Mouse (Mus musculus) lung, embryonic 14.5 days (tissue): ENCODE data around the gene Ing2. TPM values are rescaled to one million over a fixed set of nuclear protein-coding genes. Genes with fewer than 3 reads are reported as not detected.

ENCODE experiments used
- ATAC-seq: fragments of 200-750 bp; cut with Nextera tagmentation; 2 replicates; pipeline ENCODE4 v1.8.0; 2017; ENCODE audit warnings: mild to moderate bottlenecking, moderate TSS enrichment, moderate library complexity; ENCODE audit not compliant: insufficient read depth
- DNase-seq: peaks from one replicate; pipeline ENCODE4 v3.0.0-alpha.2; 2015
- H3K27ac ChIP-seq: fragments of 300-500 bp; sonication (generic); 2 replicates; pipeline ENCODE4 v1.5.1; 2014; ENCODE audit warnings: low read depth, mild to moderate bottlenecking, moderate library complexity
- H3K27me3 ChIP-seq: fragments of 300-500 bp; sonication (generic); 2 replicates; pipeline ENCODE4 v1.6.1; 2014; ENCODE audit warnings: low read length, control low read depth; ENCODE audit not compliant: insufficient read depth
- H3K36me3 ChIP-seq: fragments of 300-500 bp; sonication (generic); 2 replicates; pipeline ENCODE4 v1.6.1; 2014; ENCODE audit warnings: control low read depth; ENCODE audit not compliant: insufficient read depth
- H3K4me1 ChIP-seq: fragments of 300-500 bp; sonication (generic); 2 replicates; pipeline ENCODE4 v1.6.1; 2014; ENCODE audit warnings: antibody characterized with exemption, control low read depth; ENCODE audit not compliant: insufficient read depth
- H3K4me2 ChIP-seq: fragments of 300-500 bp; sonication (generic); 2 replicates; pipeline ENCODE4 v1.6.1; 2014; ENCODE audit warnings: mild to moderate bottlenecking
- H3K4me3 ChIP-seq: fragments of 300-500 bp; sonication (generic); 2 replicates; pipeline ENCODE4 v1.5.1; 2014; ENCODE audit warnings: low read depth, low read length
- H3K9ac ChIP-seq: fragments of 300-500 bp; sonication (generic); 2 replicates; pipeline ENCODE4 v1.6.1; 2014
- H3K9me3 ChIP-seq: fragments of 300-500 bp; sonication (generic); 2 replicates; pipeline ENCODE4 v1.6.1; 2016; ENCODE audit warnings: low read depth, low read length, control low read depth
- CTCF ChIP-seq: IDR thresholded peaks from 2 replicates; pipeline ENCODE4 v1.5.1; 2016; ENCODE audit warnings: antibody characterized with exemption, low read depth
- WGBS: fragments of 180-500 bp; shearing (Covaris S2); extraction: QIAGEN DNeasy Blood & Tissue Kit; methylation state at CpG from one replicate; pipeline ENCODE4 v1.1.7; 2014; 5-methylcytosine and 5-hydroxymethylcytosine counted together
- polyA plus RNA-seq: library from polyadenylated mRNA; unstranded; fragments of >200 nt; fragmentation: Nextera tagmentation; extraction: Ambion mirVana; gene quantifications from 2 replicates; pipeline ENCODE4 v1.2.1, GENCODE M21; 2014

Gene Ing2
- polyA plus RNA-seq, 1 experiment from 2014 or later, result 14.6 TPM

GRCm38 (mm10) chr8:47676224-47676623, 868 bp upstream of the Ing2 start:
- H3K4me1 ChIP-seq, result no peaks in the 10 kb centered on the region
- ATAC-seq (no peak), DNase-seq (no peak)
- H3K27me3 ChIP-seq, result no peaks in the 10 kb centered on the region
- peak overlapping the region; percentile 88 for H3K9ac ChIP-seq
- H3K4me2 ChIP-seq, result peak overlapping the region; percentile 82
- H3K9me3 ChIP-seq, result no peaks in the 10 kb centered on the region
- peak overlapping the region; percentile 98; the same call in 1 of the 2 replicates for H3K27ac ChIP-seq
- H3K4me3 ChIP-seq, result peak overlapping the region; percentile 92
- TF ChIP-seq CTCF, result no peak
- 1% methylated on average over 15 of the region's 15 CpGs for WGBS
- H3K36me3 ChIP-seq, result no peaks in the 10 kb centered on the region

- ATAC-seq, result peak; percentile 13
These were observed 430 bp upstream of the Ing2 start for GRCm38 (mm10) chr8:47675786-47676185.

GRCm38 (mm10) chr8:47674140-47674776, 1.1 kb downstream of the Ing2 start:
- ATAC-seq (peak; percentile 42), DNase-seq (peak; percentile 41)
- H3K27ac ChIP-seq, result peak overlapping the region; percentile 98
- TF ChIP-seq CTCF, result no peak
- no peaks in the 10 kb centered on the region for H3K36me3 ChIP-seq
- no peaks in the 10 kb centered on the region for H3K4me1 ChIP-seq
- 0% methylated on average over 54 of the region's 59 CpGs for WGBS
- H3K9me3 ChIP-seq, result no peaks in the 10 kb centered on the region
- H3K27me3 ChIP-seq, result no peaks in the 10 kb centered on the region
- H3K4me2 ChIP-seq, result peak overlapping the region; percentile 64
- H3K9ac ChIP-seq, result peak overlapping the region; percentile 85
- H3K4me3 ChIP-seq, result peak overlapping the region; percentile 92

More at GRCm38 (mm10) chr8:47675786-47676185, 430 bp upstream of the Ing2 start:
- Histone ChIP-seq H3K36me3 (no peaks in the 10 kb centered on the region), H3K4me3 (peak overlapping the region; percentile 92), H3K27me3 (no peaks in the 10 kb centered on the region), H3K4me2 (peak overlapping the region; percentile 82), H3K9ac (peak overlapping the region; percentile 88), H3K27ac (peak overlapping the region; percentile 98), H3K4me1 (no peaks in the 10 kb centered on the region), H3K9me3 (no peaks in the 10 kb centered on the region)
- TF ChIP-seq CTCF, result peak; percentile 47
- under 1% methylated on average over 20 of the region's 20 CpGs for WGBS
- DNase-seq, result peak; percentile 76

- Histone ChIP-seq H3K27me3 (no peaks in the 10 kb centered on the region), H3K9me3 (no peaks in the 10 kb centered on the region), H3K4me2 (peak overlapping the region; percentile 64), H3K27ac (peak overlapping the region; percentile 98), H3K4me3 (peak overlapping the region; percentile 92), H3K9ac (peak overlapping the region; percentile 85), H3K36me3 (peaks cover 6% of the 10 kb centered on the region), H3K4me1 (no peaks in the 10 kb centered on the region)
- no peak for TF ChIP-seq CTCF
- WGBS, result under 1% methylated on average over 43 of the region's 53 CpGs
- ATAC-seq (peak; percentile 60), DNase-seq (peak; percentile 92)
These were observed 1.8 kb downstream of the Ing2 start for GRCm38 (mm10) chr8:47673317-47674139.

GRCm38 (mm10) chr8:47664231-47664785, 11.0 kb downstream of the Ing2 start:
- Histone ChIP-seq H3K27ac (no peak overlapping the region), H3K4me3 (no peak overlapping the region), H3K9me3 (no peaks in the 10 kb centered on the region), H3K9ac (no peak overlapping the region), H3K36me3 (peaks cover 19% of the 10 kb centered on the region), H3K4me1 (no peaks in the 10 kb centered on the region), H3K4me2 (no peak overlapping the region), H3K27me3 (no peaks in the 10 kb centered on the region)
- no peak for TF ChIP-seq CTCF
- no peak for ATAC-seq
- DNase-seq, result no peak
- WGBS, result 84% methylated on average over 8 of the region's 8 CpGs

- no peaks in the 10 kb centered on the region for H3K27me3 ChIP-seq
- TF ChIP-seq CTCF, result no peak
- no peaks in the 10 kb centered on the region for H3K4me1 ChIP-seq
- DNase-seq, result no peak
- ATAC-seq, result no peak
- no peak overlapping the region for H3K9ac ChIP-seq
- H3K36me3 ChIP-seq, result peaks cover 10% of the 10 kb centered on the region
- no peak overlapping the region for H3K4me2 ChIP-seq
- no peaks in the 10 kb centered on the region for H3K9me3 ChIP-seq
- WGBS, result 64% methylated on average over 5 of the region's 5 CpGs
- no peak overlapping the region for H3K4me3 ChIP-seq
- H3K27ac ChIP-seq, result no peak overlapping the region
These were observed 12.2 kb downstream of the Ing2 start for GRCm38 (mm10) chr8:47663201-47663600.

GRCm38 (mm10) chr8:47662716-47663115, 12.6 kb downstream of the Ing2 start:
- no peak for TF ChIP-seq CTCF
- no peak overlapping the region for H3K27ac ChIP-seq
- H3K9ac ChIP-seq, result no peak overlapping the region
- H3K9me3 ChIP-seq, result no peaks in the 10 kb centered on the region
- no peaks in the 10 kb centered on the region for H3K27me3 ChIP-seq
- no peak overlapping the region for H3K4me2 ChIP-seq
- DNase-seq (peak; percentile 41), ATAC-seq (no peak)
- 72% methylated on average over 5 of the region's 5 CpGs for WGBS
- H3K4me1 ChIP-seq, result no peaks in the 10 kb centered on the region
- H3K36me3 ChIP-seq, result peaks cover 5% of the 10 kb centered on the region
- no peak overlapping the region for H3K4me3 ChIP-seq
